Mouse (Mus musculus): Measurements from ENCODE around the gene Cybrd1. TPM values are rescaled to one million over a fixed set of nuclear protein-coding genes. Genes with fewer than 3 reads are reported as not detected.

Gene Cybrd1
- polyA plus RNA-seq, 1 experiment from 2014 or later = 1.0 TPM

DNA sequence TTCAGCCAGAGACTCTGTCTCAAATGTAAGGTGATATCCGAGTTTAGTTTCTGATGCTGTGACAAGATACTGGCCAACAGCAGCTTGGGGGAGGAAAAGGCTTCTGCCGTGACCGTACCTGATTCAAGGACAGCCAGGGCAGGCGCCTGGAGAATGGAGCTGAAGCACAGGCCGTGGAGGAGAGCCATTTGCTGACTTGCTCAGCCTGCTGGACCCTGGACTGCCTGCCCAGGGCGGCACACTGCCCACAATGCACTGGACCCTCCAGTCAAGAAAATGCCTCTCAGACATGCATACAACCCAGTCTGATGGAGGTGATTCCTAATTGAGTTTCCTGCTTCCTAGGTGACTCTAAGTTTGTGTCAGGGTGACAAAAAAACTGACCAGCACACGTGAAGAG lies 43.8 kb downstream of the Cybrd1 start:
- DNase-seq (ENCODE audit: low spot score) (peak; percentile 14), ATAC-seq (replicated peaks; ENCODE audit: low FRiP score, low read depth) (peak; percentile 63; the same call in 1 of the 2 replicates)
- Histone ChIP-seq H3K4me2 (ENCODE audit: low read length) (no peak overlapping the region), H3K4me3 (replicated peaks; ENCODE audit: low read depth, low read length) (no peak overlapping the region), H3K27me3 (ENCODE audit: insufficient read depth, low read length) (no peaks in the 10 kb centered on the region), H3K4me1 (replicated peaks; ENCODE audit: insufficient read depth, low read length) (0 out of 2 replicates have a peak, but pooled peaks cover 3% of the 10 kb centered on the region), H3K9ac (ENCODE audit: low read depth, low read length) (no peak overlapping the region), H3K9me3 (replicated peaks; ENCODE audit: low read length) (no peaks in the 10 kb centered on the region), H3K36me3 (ENCODE audit: insufficient read depth, low read length) (no peaks in the 10 kb centered on the region), H3K27ac (0 out of 2 replicates have a peak overlapping the region, but pooled peaks have one; percentile 25)
- TF ChIP-seq CTCF (IDR thresholded peaks at IDR 0.05; ENCODE audit: low read depth) = no peak
- 51% methylated on average over 7 of the region's 7 CpGs for WGBS

GRCm38 (mm10) chr2:71162831-71163621 lies 45.3 kb downstream of the Cybrd1 start:
- peak; percentile 85 for ATAC-seq (replicated peaks; ENCODE audit: low FRiP score, low read depth)

DNA sequence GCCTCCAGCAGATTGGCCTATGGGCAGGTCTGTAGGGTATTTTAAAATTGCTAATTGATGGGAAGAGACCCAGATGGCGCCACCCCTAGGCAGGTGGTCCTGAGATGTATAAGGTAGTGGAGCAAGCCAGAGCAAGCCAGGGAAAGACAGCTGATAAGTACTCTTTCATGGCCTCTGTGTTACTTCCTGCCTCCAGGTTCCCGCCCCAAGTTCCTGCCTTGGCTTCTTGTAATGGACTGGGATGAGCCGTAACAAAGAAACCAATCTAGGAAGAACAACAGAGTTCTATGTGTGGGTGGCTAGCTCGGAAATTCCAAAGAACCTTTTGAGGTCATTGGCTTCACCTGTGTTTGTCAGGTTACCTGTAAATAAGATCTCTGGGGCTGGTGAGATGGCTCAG lies 49.5 kb downstream of the Cybrd1 start:
- DNase-seq (ENCODE audit: low spot score) = no peak
- no peak for ATAC-seq (replicated peaks; ENCODE audit: low FRiP score, low read depth)
- H3K9me3 ChIP-seq (replicated peaks; ENCODE audit: low read length) = no peaks in the 10 kb centered on the region
- TF ChIP-seq CTCF (IDR thresholded peaks at IDR 0.05; ENCODE audit: low read depth) = no peak
- H3K9ac ChIP-seq (ENCODE audit: low read depth, low read length) = no peak overlapping the region
- H3K27ac ChIP-seq = no peak overlapping the region
- no peak overlapping the region for H3K4me3 ChIP-seq (replicated peaks; ENCODE audit: low read depth, low read length)
- no peaks in the 10 kb centered on the region for H3K36me3 ChIP-seq (ENCODE audit: insufficient read depth, low read length)
- no peak overlapping the region for H3K4me2 ChIP-seq (ENCODE audit: low read length)
- H3K4me1 ChIP-seq (replicated peaks; ENCODE audit: insufficient read depth, low read length) = no peaks in the 10 kb centered on the region
- 68% methylated on average over 4 of the region's 4 CpGs for WGBS
- H3K27me3 ChIP-seq (ENCODE audit: insufficient read depth, low read length) = no peaks in the 10 kb centered on the region

More at GRCm38 (mm10) chr2:71162831-71163621, 45.3 kb downstream of the Cybrd1 start:
- H3K27ac ChIP-seq = peak overlapping the region; percentile 25; the same call in 1 of the 2 replicates
- TF ChIP-seq CTCF (IDR thresholded peaks at IDR 0.05; ENCODE audit: low read depth) = no peak
- no peaks in the 10 kb centered on the region for H3K27me3 ChIP-seq (ENCODE audit: insufficient read depth, low read length)
- H3K4me3 ChIP-seq (replicated peaks; ENCODE audit: low read depth, low read length) = no peak overlapping the region
- no peak overlapping the region for H3K9ac ChIP-seq (ENCODE audit: low read depth, low read length)
- 64% methylated on average over 25 of the region's 25 CpGs for WGBS
- H3K36me3 ChIP-seq (ENCODE audit: insufficient read depth, low read length) = no peaks in the 10 kb centered on the region
- peak; percentile 52 for DNase-seq (ENCODE audit: low spot score)
- no peaks in the 10 kb centered on the region for H3K9me3 ChIP-seq (replicated peaks; ENCODE audit: low read length)
- H3K4me2 ChIP-seq (ENCODE audit: low read length) = no peak overlapping the region
- H3K4me1 ChIP-seq (replicated peaks; ENCODE audit: insufficient read depth, low read length) = 0 out of 2 replicates have a peak, but pooled peaks cover 3% of the 10 kb centered on the region

GRCm38 (mm10) chr2:71168461-71169021 lies 50.8 kb downstream of the Cybrd1 start:
- H3K9me3 ChIP-seq (replicated peaks; ENCODE audit: low read length) = no peaks in the 10 kb centered on the region
- ATAC-seq (replicated peaks; ENCODE audit: low FRiP score, low read depth) = no peak
- H3K4me2 ChIP-seq (ENCODE audit: low read length) = no peak overlapping the region
- no peak for TF ChIP-seq CTCF (IDR thresholded peaks at IDR 0.05; ENCODE audit: low read depth)
- H3K4me1 ChIP-seq (replicated peaks; ENCODE audit: insufficient read depth, low read length) = no peaks in the 10 kb centered on the region
- no peak overlapping the region for H3K27ac ChIP-seq
- H3K36me3 ChIP-seq (ENCODE audit: insufficient read depth, low read length) = no peaks in the 10 kb centered on the region
- H3K27me3 ChIP-seq (ENCODE audit: insufficient read depth, low read length) = no peaks in the 10 kb centered on the region
- H3K9ac ChIP-seq (ENCODE audit: low read depth, low read length) = no peak overlapping the region
- no peak overlapping the region for H3K4me3 ChIP-seq (replicated peaks; ENCODE audit: low read depth, low read length)
- DNase-seq (ENCODE audit: low spot score) = peak; percentile 16
- WGBS = 53% methylated on average over 10 of the region's 10 CpGs

- TF ChIP-seq CTCF (IDR thresholded peaks at IDR 0.05; ENCODE audit: low read depth) = no peak
- no peak overlapping the region for H3K9ac ChIP-seq (ENCODE audit: low read depth, low read length)
- 68% methylated on average over 3 of the region's 3 CpGs for whole genome bisulfite sequencing
- no peak overlapping the region for H3K4me3 ChIP-seq (replicated peaks; ENCODE audit: low read depth, low read length)
- no peaks in the 10 kb centered on the region for H3K4me1 ChIP-seq (replicated peaks; ENCODE audit: insufficient read depth, low read length)
- no peak for ATAC-seq (replicated peaks; ENCODE audit: low FRiP score, low read depth)
- H3K27ac ChIP-seq = no peak overlapping the region
- H3K9me3 ChIP-seq (replicated peaks; ENCODE audit: low read length) = no peaks in the 10 kb centered on the region
- no peaks in the 10 kb centered on the region for H3K36me3 ChIP-seq (ENCODE audit: insufficient read depth, low read length)
- DNase-seq (ENCODE audit: low spot score) = no peak
- H3K27me3 ChIP-seq (ENCODE audit: insufficient read depth, low read length) = no peaks in the 10 kb centered on the region
- no peak overlapping the region for H3K4me2 ChIP-seq (ENCODE audit: low read length)
These were observed 55.3 kb downstream of the Cybrd1 start for GRCm38 (mm10) chr2:71173031-71173430.

- no peaks in the 10 kb centered on the region for H3K9me3 ChIP-seq (replicated peaks; ENCODE audit: low read length)
- WGBS = 68% methylated on average over 9 of the region's 9 CpGs
- H3K36me3 ChIP-seq (ENCODE audit: insufficient read depth, low read length) = no peaks in the 10 kb centered on the region
- H3K4me1 ChIP-seq (replicated peaks; ENCODE audit: insufficient read depth, low read length) = no peaks in the 10 kb centered on the region
- ATAC-seq (replicated peaks; ENCODE audit: low FRiP score, low read depth) (no peak), DNase-seq (ENCODE audit: low spot score) (no peak)
- no peak overlapping the region for H3K4me2 ChIP-seq (ENCODE audit: low read length)
- H3K9ac ChIP-seq (ENCODE audit: low read depth, low read length) = no peak overlapping the region
- H3K27ac ChIP-seq = no peak overlapping the region
- H3K27me3 ChIP-seq (ENCODE audit: insufficient read depth, low read length) = no peaks in the 10 kb centered on the region
- TF ChIP-seq CTCF (IDR thresholded peaks at IDR 0.05; ENCODE audit: low read depth) = no peak
- H3K4me3 ChIP-seq (replicated peaks; ENCODE audit: low read depth, low read length) = no peak overlapping the region
These were observed 58.9 kb downstream of the Cybrd1 start for GRCm38 (mm10) chr2:71176329-71177249.

Measured in kidney, postnatal 0 days (tissue).